Mouse (Mus musculus) heart, embryonic 14.5 days (tissue): ENCODE results near the gene Parp6. TPM values are rescaled to one million over a fixed set of nuclear protein-coding genes. Genes with fewer than 3 reads are reported as not detected.
A peak's percentile ranks its signal among the peaks of the same experiment; 100 is the strongest.

Experiments
- ATAC-seq: fragments of 200-750 bp; cut with Nextera tagmentation; 2 replicates; pipeline ENCODE4 v1.8.0; 2017; ENCODE audit warnings: low read depth, moderate TSS enrichment; ENCODE audit not compliant: insufficient number of reproducible peaks, insufficient read depth, low FRiP score
- H3K27ac ChIP-seq, 2 experiments: fragments of 200-500 bp in 1 of 2; fragments of 300-500 bp in 1 of 2; sonication (generic) in 1 of 2; replicated peaks in 1 of 2; 2 replicates each; pipeline ENCODE4 v1.5.1; 2012 to 2014; ENCODE audit warnings: low read depth in 2 of 2, low read length in 2 of 2, control low read depth in 1 of 2, mild to moderate bottlenecking in 1 of 2, mixed read lengths in 1 of 2; ENCODE audit not compliant: control insufficient read depth in 1 of 2, insufficient read depth in 1 of 2
- H3K27me3 ChIP-seq: fragments of 300-500 bp; sonication (generic); 2 replicates; pipeline ENCODE4 v1.6.1; 2014; ENCODE audit warnings: mild to moderate bottlenecking, low read length, control low read depth; ENCODE audit not compliant: control insufficient read depth, insufficient read depth
- H3K36me3 ChIP-seq: fragments of 300-500 bp; sonication (generic); 2 replicates; pipeline ENCODE4 v1.6.1; 2014; ENCODE audit warnings: mild to moderate bottlenecking, control low read depth, low read length, mixed read lengths; ENCODE audit not compliant: control insufficient read depth, insufficient read depth
- H3K4me1 ChIP-seq, 2 experiments: fragments of 200-500 bp in 1 of 2; fragments of 300-500 bp in 1 of 2; sonication (generic) in 1 of 2; 2 replicates each; pipeline ENCODE4 v1.6.1; 2012 to 2014; ENCODE audit warnings: low read length in 2 of 2, control low read depth in 1 of 2, mixed read lengths in 1 of 2; ENCODE audit not compliant: control insufficient read depth in 2 of 2, insufficient read depth in 2 of 2
- H3K4me2 ChIP-seq: fragments of 300-500 bp; sonication (generic); 2 replicates; pipeline ENCODE4 v1.6.1; 2014; ENCODE audit warnings: mild to moderate bottlenecking, low read length
- H3K4me3 ChIP-seq, 2 experiments: fragments of 200-500 bp in 1 of 2; fragments of 300-500 bp in 1 of 2; sonication (generic) in 1 of 2; 2 replicates each; pipeline ENCODE4 v1.5.1; 2012 to 2014; ENCODE audit warnings: low read length in 2 of 2, mild to moderate bottlenecking in 2 of 2, control low read depth in 1 of 2, low read depth in 1 of 2, moderate library complexity in 1 of 2; ENCODE audit not compliant: control insufficient read depth in 1 of 2, insufficient read depth in 1 of 2
- H3K9ac ChIP-seq: fragments of 300-500 bp; sonication (generic); 2 replicates; pipeline ENCODE4 v1.6.1; 2014; ENCODE audit warnings: mild to moderate bottlenecking, low read length
- H3K9me3 ChIP-seq: fragments of 300-500 bp; sonication (generic); 2 replicates; pipeline ENCODE4 v1.6.1; 2016; ENCODE audit warnings: low read length, control low read depth; ENCODE audit not compliant: control insufficient read depth
- WGBS: fragments of 180-500 bp; shearing (Covaris S2); extraction: QIAGEN DNeasy Blood & Tissue Kit; methylation state at CpG from one replicate; pipeline ENCODE4 v1.1.7; 2014; 5-methylcytosine and 5-hydroxymethylcytosine counted together
- polyA plus RNA-seq: library from polyadenylated mRNA; unstranded; fragments of >200 nt; fragmentation: Nextera tagmentation; extraction: Ambion mirVana; gene quantifications from 2 replicates; pipeline ENCODE4 v1.2.1, GENCODE M21; 2014

The Parp6 gene
- polyA plus RNA-seq, 1 experiment from 2014 or later = 24.6 TPM

DNA sequence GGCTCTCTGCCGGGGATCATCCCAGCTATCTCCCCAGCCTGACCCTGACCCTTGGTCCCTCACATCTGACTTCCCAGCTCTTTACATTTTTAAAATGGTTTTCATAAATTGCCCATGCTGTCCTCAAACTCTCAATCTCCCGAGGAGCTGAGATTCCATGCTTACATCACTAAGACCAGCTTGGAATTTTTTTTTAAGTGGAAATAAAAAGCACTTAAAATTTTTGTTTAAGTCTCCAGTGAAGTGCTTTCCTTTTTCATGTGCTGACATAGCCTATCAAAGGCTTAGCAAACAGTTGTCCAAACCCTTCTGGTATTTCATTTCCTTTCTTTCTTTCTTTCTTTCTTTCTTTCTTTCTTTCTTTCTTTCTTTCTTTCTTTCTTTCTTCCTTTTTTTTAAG, 66.9 kb downstream of the Parp6 start:
- H3K36me3 ChIP-seq = peaks cover 8% of the 10 kb centered on the region
- no peak for ATAC-seq
- H3K27ac ChIP-seq = no peak overlapping the region
- no peak overlapping the region for H3K9ac ChIP-seq
- peaks cover 5 to 7% of the 10 kb centered on the region in 2 experiments; a peak in 3 of 4 replicates for H3K4me1 ChIP-seq
- H3K27me3 ChIP-seq = peaks cover 17% of the 10 kb centered on the region
- H3K4me3 ChIP-seq = no peak overlapping the region
- WGBS = 44% methylated on average over 2 of the region's 2 CpGs
- no peaks in the 10 kb centered on the region for H3K9me3 ChIP-seq
- H3K4me2 ChIP-seq = no peak overlapping the region

DNA sequence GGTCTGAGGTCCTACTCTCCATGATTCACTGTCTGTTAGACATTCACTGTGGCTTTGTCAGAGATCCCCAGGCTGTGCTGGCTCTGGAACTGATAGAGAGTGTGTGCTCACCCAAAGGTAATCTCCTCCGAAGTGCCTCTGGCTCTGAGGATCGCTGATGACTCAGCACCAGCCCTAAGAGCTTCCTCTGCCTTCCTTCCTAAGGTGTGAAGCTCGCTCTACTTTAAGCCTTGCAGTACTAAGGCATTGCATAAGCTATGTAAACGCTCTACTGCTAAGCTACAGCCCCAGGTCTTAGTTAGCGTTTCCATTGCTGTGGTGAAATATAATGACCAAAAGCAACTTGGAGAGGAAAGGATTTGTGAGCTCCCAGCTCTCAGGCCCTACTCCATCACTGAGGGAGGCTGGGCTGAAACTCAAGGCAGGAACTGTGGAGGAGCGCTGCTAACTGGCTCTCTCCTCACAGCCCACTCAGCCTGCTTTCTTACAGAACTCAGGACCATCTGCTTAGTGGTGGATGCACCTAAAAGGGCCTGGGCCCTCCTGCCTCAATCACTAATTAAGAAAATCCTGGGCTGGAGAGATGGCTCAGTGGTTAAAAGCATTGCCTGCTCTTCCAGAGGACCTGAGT, 70.4 kb downstream of the Parp6 start:
- Histone ChIP-seq H3K27ac (no peak overlapping the region), H3K9ac (no peak overlapping the region), H3K27me3 (0 out of 2 replicates have a peak, but pooled peaks cover under 1% of the 10 kb centered on the region), H3K4me3 (no peak overlapping the region), H3K4me2 (no peak overlapping the region), H3K4me1 (peaks cover 5 to 9% of the 10 kb centered on the region in 2 experiments; a peak in 3 of 4 replicates), H3K36me3 (no peaks in the 10 kb centered on the region), H3K9me3 (no peaks in the 10 kb centered on the region)
- no peak for ATAC-seq
- WGBS = 23% methylated on average over 6 of the region's 6 CpGs

DNA sequence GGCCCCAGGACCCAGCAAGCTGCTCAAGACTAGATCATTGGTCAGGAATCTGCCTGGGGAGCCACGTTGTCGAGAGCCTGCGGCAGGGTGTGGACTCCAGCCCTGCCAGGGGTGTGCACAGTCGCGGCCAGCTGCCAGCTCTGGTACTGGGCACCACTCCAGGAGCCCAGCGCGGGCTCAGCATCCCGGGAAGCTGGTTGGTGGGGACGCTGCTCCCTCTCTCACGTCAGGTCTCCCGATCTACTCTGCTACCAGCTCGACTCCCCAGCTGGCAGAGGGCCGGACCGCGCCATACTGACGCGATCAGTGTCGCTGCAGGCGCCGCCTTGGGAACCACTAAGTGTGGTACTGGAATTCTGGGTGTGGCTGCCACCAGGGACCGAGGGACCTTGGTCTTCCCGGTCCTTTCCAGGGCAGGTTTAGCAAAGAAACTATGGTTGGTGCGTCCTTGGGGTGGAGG, 74.6 kb downstream of the Parp6 start:
- Histone ChIP-seq H3K9me3 (no peaks in the 10 kb centered on the region), H3K36me3 (no peaks in the 10 kb centered on the region), H3K9ac (peak overlapping the region; percentile 65), H3K4me3 (peak overlapping the region; percentile 39 to 41), H3K27me3 (no peaks in the 10 kb centered on the region), H3K4me1 (peaks cover 16 to 18% of the 10 kb centered on the region in 2 experiments), H3K27ac (peak overlapping the region; percentile 54 to 80), H3K4me2 (peak overlapping the region; percentile 72)
- 3% methylated on average over 23 of the region's 23 CpGs for WGBS
- ATAC-seq = peak; percentile 87

DNA sequence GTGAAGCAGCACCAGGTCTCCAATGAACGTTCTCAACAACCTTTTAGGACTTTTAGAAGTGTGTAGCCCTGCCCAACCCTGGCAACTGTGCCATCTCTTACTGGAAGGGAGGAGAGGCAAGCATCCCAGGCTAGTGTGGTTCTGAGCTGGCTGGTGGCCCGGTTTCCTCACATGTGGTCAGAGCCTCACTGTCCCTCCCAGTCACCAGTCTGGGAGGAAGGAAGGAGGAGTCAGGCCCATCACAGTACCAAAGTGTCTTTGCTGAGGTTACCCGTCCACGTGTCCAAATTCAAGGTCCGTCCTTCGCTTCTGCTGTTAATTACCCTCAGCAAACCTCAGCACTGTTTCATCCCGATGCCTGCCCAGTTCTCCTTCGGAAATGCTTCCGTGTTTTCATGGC, 75.1 kb downstream of the Parp6 start:
- peaks cover 16 to 18% of the 10 kb centered on the region in 2 experiments for H3K4me1 ChIP-seq
- peak overlapping the region; percentile 65 for H3K9ac ChIP-seq
- H3K27me3 ChIP-seq = no peaks in the 10 kb centered on the region
- H3K36me3 ChIP-seq = no peaks in the 10 kb centered on the region
- 45% methylated on average over 9 of the region's 9 CpGs for WGBS
- H3K4me3 ChIP-seq = peak overlapping the region; percentile 39 to 41
- H3K27ac ChIP-seq = peak overlapping the region; percentile 54 to 80; a peak in 3 of 4 replicates
- no peaks in the 10 kb centered on the region for H3K9me3 ChIP-seq
- ATAC-seq = peak; percentile 57; the same call in 1 of the 2 replicates
- H3K4me2 ChIP-seq = peak overlapping the region; percentile 72

DNA sequence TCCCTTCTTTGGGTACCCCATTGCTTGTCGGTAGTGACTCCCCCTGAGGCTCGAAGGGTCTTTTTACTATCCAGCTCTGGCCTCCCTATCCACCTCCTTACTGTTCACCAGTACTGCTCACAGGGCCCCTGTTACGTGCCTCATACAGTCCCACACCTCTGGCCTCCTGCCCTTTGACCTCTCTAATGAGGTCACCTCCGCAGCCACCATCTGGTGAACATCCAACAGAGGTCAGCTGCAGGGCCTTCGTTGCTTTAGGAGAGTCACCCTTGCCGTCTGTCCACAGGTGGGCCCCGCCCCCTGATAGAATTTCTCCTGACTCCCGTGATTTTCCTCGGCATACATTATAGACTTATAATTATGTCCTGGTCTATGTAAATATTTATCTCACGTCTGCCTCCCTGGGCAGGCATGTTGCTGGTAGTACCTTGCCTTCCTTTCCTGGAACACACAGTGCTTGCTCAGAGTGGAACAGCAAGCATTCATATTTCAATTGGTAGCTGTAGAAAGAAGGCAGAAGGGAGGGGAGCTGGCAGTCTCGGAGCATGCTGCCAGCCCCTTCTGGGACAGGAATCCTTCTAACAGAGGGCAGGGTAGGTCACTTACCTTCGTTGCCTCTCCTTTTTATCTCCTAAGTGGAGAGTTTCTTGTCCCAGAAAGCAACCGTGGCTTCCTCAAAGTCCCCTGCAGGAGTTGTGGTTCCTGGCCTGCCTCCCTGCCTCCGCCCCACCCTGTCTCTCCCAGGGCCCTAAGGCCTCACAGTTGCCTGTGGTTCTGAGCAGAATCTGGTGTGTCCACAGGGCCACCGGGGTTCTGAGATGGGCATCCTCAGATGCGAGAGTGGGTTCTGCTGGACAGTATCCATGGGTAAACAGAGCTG, 77.7 kb downstream of the Parp6 start:
- no peak overlapping the region for H3K4me2 ChIP-seq
- whole genome bisulfite sequencing = 51% methylated on average over 16 of the region's 16 CpGs
- H3K27me3 ChIP-seq = no peaks in the 10 kb centered on the region
- H3K4me3 ChIP-seq = no peak overlapping the region
- H3K27ac ChIP-seq = peak overlapping the region in 1 of 2 experiments; percentile 47; a peak in 1 of 4 replicates
- H3K9me3 ChIP-seq = no peaks in the 10 kb centered on the region
- no peak for ATAC-seq
- H3K9ac ChIP-seq = no peak overlapping the region
- peaks cover 15 to 18% of the 10 kb centered on the region in 2 experiments for H3K4me1 ChIP-seq
- no peaks in the 10 kb centered on the region for H3K36me3 ChIP-seq

DNA sequence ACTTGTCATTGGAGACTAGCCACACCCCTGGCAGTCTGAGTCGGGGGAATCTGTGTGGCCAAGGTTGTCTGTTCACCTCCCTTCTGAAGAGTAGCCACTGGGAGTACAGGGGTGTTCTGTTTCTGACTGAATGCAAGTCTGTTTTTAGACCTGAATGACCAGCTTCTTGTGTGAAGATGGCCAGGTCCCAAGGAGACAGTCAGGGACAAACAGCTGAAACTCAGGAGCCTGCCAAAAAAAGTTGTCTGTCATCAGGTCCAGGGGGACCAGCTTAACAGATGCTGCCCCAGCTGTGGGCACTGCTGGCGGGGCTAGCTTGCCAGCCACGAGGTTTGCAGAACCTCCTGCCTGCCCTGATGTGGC, 78.3 kb downstream of the Parp6 start:
- ATAC-seq = no peak
- Histone ChIP-seq H3K9ac (0 out of 2 replicates have a peak overlapping the region, but pooled peaks have one; percentile 31), H3K4me3 (no peak overlapping the region), H3K27me3 (no peaks in the 10 kb centered on the region), H3K9me3 (no peaks in the 10 kb centered on the region), H3K4me1 (peaks cover 15 to 18% of the 10 kb centered on the region in 2 experiments), H3K4me2 (no peak overlapping the region), H3K36me3 (no peaks in the 10 kb centered on the region), H3K27ac (peak overlapping the region in 1 of 2 experiments; percentile 47; a peak in 1 of 4 replicates)
- WGBS = 18% methylated on average over 3 of the region's 3 CpGs

DNA sequence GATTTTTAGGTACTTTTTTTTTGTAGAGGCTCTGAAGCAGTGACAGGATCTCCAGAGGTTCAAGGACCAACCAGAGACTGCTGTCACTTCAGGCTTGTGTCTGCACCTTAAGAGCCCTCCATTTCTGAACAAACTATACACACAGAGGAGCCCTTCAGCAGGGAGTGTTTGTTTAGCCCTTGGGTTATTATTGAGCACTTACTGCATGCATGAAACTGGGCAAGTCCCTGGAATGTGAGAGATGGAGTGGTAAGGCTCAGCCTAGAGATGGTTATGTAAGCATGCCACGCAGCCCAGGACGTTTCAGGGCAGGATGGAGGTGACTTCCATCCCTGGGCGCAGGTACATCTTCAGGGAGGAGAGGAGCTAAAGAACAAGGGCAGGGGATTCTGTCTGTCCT, 79.3 kb downstream of the Parp6 start:
- no peaks in the 10 kb centered on the region for H3K9me3 ChIP-seq
- no peak overlapping the region for H3K9ac ChIP-seq
- 66% methylated on average over 3 of the region's 3 CpGs for WGBS
- no peak for ATAC-seq
- peaks cover 15 to 18% of the 10 kb centered on the region in 2 experiments for H3K4me1 ChIP-seq
- no peak overlapping the region for H3K4me3 ChIP-seq
- H3K4me2 ChIP-seq = no peak overlapping the region
- H3K27ac ChIP-seq = no peak overlapping the region
- no peaks in the 10 kb centered on the region for H3K27me3 ChIP-seq
- H3K36me3 ChIP-seq = no peaks in the 10 kb centered on the region
